Mouse (Mus musculus) intestine, embryonic 16.5 days (tissue): ENCODE measurements around the gene Ckm. TPM values are rescaled to one million over a fixed set of nuclear protein-coding genes. Genes with fewer than 3 reads are reported as not detected.

ENCODE experiments used
- ATAC-seq: fragments of 200-750 bp; cut with Nextera tagmentation; 2 replicates; pipeline ENCODE4 v1.8.0; 2017; ENCODE audit warnings: moderate TSS enrichment, moderate library complexity
- H3K27ac ChIP-seq: fragments of 300-500 bp; sonication (generic); 2 replicates; pipeline ENCODE4 v1.5.1; 2014; ENCODE audit warnings: mild to moderate bottlenecking, low read length
- H3K27me3 ChIP-seq: fragments of 300-500 bp; sonication (generic); replicated peaks from 2 replicates; pipeline ENCODE4 v1.6.1; 2014; ENCODE audit warnings: low read length, control low read depth, mixed read lengths; ENCODE audit not compliant: control insufficient read depth, insufficient read depth
- H3K36me3 ChIP-seq: fragments of 300-500 bp; sonication (generic); 2 replicates; pipeline ENCODE4 v1.6.1; 2014; ENCODE audit warnings: low read length, control low read depth; ENCODE audit not compliant: control insufficient read depth, insufficient read depth
- H3K4me1 ChIP-seq: fragments of 300-500 bp; sonication (generic); 2 replicates; pipeline ENCODE4 v1.6.1; 2014; ENCODE audit warnings: low read length, control low read depth, mixed read lengths; ENCODE audit not compliant: control insufficient read depth, insufficient read depth
- H3K4me2 ChIP-seq: fragments of 300-500 bp; sonication (generic); 2 replicates; pipeline ENCODE4 v1.6.1; 2014; ENCODE audit warnings: low read depth, low read length, control low read depth
- H3K4me3 ChIP-seq: fragments of 300-500 bp; sonication (generic); 2 replicates; pipeline ENCODE4 v1.5.1; 2014; ENCODE audit warnings: mild to moderate bottlenecking, low read length
- H3K9ac ChIP-seq: fragments of 300-500 bp; sonication (generic); 2 replicates; pipeline ENCODE4 v1.6.1; 2014; ENCODE audit warnings: low read depth, low read length
- H3K9me3 ChIP-seq: fragments of 300-500 bp; sonication (generic); 2 replicates; pipeline ENCODE4 v1.6.1; 2016; ENCODE audit warnings: low read length, control low read depth; ENCODE audit not compliant: control insufficient read depth
- WGBS: fragments of 180-500 bp; shearing (Covaris S2); extraction: QIAGEN DNeasy Blood & Tissue Kit; methylation state at CpG from one replicate; pipeline ENCODE4 v1.1.7; 2014; 5-methylcytosine and 5-hydroxymethylcytosine counted together
- polyA plus RNA-seq: library from polyadenylated mRNA; unstranded; fragments of >200 nt; fragmentation: Nextera tagmentation; extraction: Ambion mirVana; gene quantifications from 2 replicates; pipeline ENCODE4 v1.2.1, GENCODE M21; 2015

Ckm gene
- polyA plus RNA-seq, 1 experiment from 2014 or later: 15.3 TPM

DNA sequence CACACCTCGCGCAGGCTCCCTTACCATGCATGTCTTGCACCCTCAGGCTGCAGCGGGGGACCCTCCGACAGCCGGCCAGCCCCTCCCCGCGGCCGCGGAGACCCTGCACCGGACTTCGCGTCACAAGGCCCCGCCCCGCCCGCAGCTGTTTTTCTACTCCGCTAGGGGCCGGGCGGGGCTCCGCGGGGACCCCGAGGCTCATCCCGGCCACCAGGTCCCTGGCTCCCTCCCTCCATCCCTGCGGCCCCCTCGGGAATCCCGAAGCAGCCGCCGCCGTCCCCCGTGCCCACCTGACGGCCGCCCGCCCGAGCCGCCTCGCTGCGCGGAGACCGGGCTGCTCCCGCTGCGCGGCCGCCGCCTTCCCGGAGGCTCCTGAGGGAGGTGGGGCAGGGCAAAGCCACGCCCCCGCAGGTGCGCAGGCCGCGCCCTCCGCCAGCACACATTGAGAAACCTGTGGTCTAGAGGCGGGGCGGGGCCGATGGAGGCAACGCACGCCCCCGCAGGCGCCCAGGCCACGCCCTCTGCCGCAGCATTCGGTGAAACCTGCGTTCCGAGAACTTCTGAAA, 762 bp upstream of the Ckm start, which contains the start of gene Klc3:
TSS of gene Klc3 (minus strand) at position 374 of the 566 bp plus-strand sequence.
- Histone ChIP-seq H3K9me3 (0 out of 2 replicates have a peak, but pooled peaks cover 4% of the 10 kb centered on the region), H3K4me3 (peak within 1 kb of the TSS; percentile 70), H3K9ac (peak within 1 kb of the TSS; percentile 69), H3K27me3 (peaks cover 17% of the 10 kb centered on the region), H3K27ac (no peak within 1 kb of the TSS), H3K36me3 (no peaks in the 10 kb centered on the region), H3K4me2 (peak within 1 kb of the TSS; percentile 99), H3K4me1 (peaks cover 11% of the 10 kb centered on the region)
- peak; percentile 86 for ATAC-seq
- under 1% methylated on average over 62 of the region's 62 CpGs for WGBS

DNA sequence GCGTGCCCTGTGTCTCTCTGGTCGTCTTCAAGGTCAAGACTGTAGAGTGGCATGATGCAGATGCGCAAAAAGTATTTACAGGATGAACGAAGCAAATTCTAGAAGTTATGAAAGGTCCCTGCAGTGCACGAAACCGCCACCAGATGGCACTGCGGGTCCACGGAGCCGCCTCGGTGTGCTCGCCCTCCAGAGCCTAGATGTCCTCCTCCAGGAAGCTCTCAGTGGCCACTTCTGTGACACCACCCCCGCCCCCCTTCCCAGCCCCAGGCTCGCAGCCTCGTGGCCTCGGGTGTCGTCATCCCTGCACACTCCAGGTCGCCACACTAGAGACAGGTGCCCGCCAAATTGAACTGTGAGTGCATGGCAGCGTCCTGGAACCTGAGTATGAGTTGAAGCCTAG, 841 bp downstream of the Ckm start:
- 0 out of 2 replicates have a peak, but pooled peaks cover 3% of the 10 kb centered on the region for H3K4me1 ChIP-seq
- H3K27ac ChIP-seq: no peak overlapping the region
- peaks cover 17% of the 10 kb centered on the region for H3K27me3 ChIP-seq
- 2% methylated on average over 19 of the region's 19 CpGs for WGBS
- no peaks in the 10 kb centered on the region for H3K36me3 ChIP-seq
- peak overlapping the region; percentile 13; the same call in 1 of the 2 replicates for H3K4me2 ChIP-seq
- no peak overlapping the region for H3K4me3 ChIP-seq
- ATAC-seq: peak; percentile 54; the same call in 1 of the 2 replicates
- 0 out of 2 replicates have a peak, but pooled peaks cover 4% of the 10 kb centered on the region for H3K9me3 ChIP-seq
- no peak overlapping the region for H3K9ac ChIP-seq

- 40% methylated on average over 6 of the region's 6 CpGs for WGBS
These were observed 5.2 kb downstream of the Ckm start for GRCm38 (mm10) chr7:19409753-19410152.

GRCm38 (mm10) chr7:19410766-19411344, 6.3 kb downstream of the Ckm start:
- no peak overlapping the region for H3K4me3 ChIP-seq
- H3K9me3 ChIP-seq: no peaks in the 10 kb centered on the region
- H3K4me1 ChIP-seq: no peaks in the 10 kb centered on the region
- 0 out of 2 replicates have a peak, but pooled peaks have one; percentile 47 for ATAC-seq
- WGBS: 71% methylated on average over 11 of the region's 11 CpGs
- H3K9ac ChIP-seq: no peak overlapping the region
- H3K27me3 ChIP-seq: no peaks in the 10 kb centered on the region; the same call in 1 of the 2 replicates
- H3K4me2 ChIP-seq: no peak overlapping the region
- H3K27ac ChIP-seq: no peak overlapping the region
- no peaks in the 10 kb centered on the region for H3K36me3 ChIP-seq

More at GRCm38 (mm10) chr7:19409753-19410152, 5.2 kb downstream of the Ckm start:
- no peak for ATAC-seq
- no peak overlapping the region for H3K9ac ChIP-seq
- H3K4me1 ChIP-seq: no peaks in the 10 kb centered on the region
- H3K4me2 ChIP-seq: no peak overlapping the region
- H3K36me3 ChIP-seq: no peaks in the 10 kb centered on the region
- no peaks in the 10 kb centered on the region for H3K9me3 ChIP-seq
- H3K27me3 ChIP-seq: 0 out of 2 replicates have a peak, but pooled peaks cover 1% of the 10 kb centered on the region
- H3K4me3 ChIP-seq: no peak overlapping the region
- H3K27ac ChIP-seq: no peak overlapping the region

DNA sequence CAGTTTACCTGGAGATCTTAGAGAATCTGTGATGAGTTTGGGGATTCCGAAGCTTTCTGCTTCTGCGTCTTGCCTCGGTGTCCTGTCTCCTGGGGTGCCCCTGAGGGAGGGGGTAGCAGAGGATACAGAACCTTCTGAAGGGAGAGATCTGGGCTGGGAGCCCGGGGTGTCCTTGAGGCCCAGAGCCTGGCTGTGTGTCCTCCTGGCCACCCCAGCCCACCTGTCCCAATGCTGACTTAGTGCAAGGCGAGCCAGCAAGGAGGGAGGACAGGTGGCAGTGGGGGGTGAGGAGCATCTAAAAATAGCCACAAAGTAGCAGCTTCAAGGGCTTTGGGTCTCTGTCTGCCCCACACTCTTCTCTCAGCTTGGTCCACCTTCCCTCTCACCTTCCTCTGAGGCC, 7.2 kb downstream of the Ckm start:
- Histone ChIP-seq H3K9ac (no peak overlapping the region), H3K9me3 (no peaks in the 10 kb centered on the region), H3K4me2 (no peak overlapping the region), H3K27ac (no peak overlapping the region), H3K36me3 (no peaks in the 10 kb centered on the region), H3K27me3 (no peaks in the 10 kb centered on the region; the same call in 1 of the 2 replicates), H3K4me1 (no peaks in the 10 kb centered on the region), H3K4me3 (no peak overlapping the region)
- no peak for ATAC-seq
- 69% methylated on average over 5 of the region's 5 CpGs for WGBS

DNA sequence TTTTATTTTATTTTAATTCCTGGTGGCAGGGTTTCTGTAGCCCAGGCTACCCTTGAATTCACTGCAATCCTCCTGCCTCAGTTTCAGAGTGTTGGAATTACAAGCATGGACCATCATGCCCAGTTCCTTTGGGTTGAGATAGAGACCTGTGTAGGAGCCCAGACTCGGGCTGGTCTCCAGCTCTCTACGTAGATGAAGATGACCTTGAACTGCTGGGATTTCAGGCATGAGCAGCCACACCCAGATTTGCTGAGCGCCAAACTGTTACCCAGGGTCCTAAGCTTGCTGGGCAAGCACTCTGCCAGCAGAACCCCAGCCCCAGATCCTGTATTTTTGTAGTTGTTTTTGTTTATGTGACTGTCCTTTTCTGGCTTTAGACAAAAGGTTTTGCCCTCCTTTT, 8.9 kb downstream of the Ckm start:
- Histone ChIP-seq H3K36me3 (no peaks in the 10 kb centered on the region), H3K4me1 (no peaks in the 10 kb centered on the region), H3K4me3 (no peak overlapping the region), H3K27ac (no peak overlapping the region), H3K9me3 (no peaks in the 10 kb centered on the region), H3K27me3 (peaks cover 4% of the 10 kb centered on the region; the same call in 1 of the 2 replicates), H3K4me2 (no peak overlapping the region), H3K9ac (no peak overlapping the region)
- ATAC-seq: no peak
- WGBS: 73% methylated on average over 3 of the region's 3 CpGs

DNA sequence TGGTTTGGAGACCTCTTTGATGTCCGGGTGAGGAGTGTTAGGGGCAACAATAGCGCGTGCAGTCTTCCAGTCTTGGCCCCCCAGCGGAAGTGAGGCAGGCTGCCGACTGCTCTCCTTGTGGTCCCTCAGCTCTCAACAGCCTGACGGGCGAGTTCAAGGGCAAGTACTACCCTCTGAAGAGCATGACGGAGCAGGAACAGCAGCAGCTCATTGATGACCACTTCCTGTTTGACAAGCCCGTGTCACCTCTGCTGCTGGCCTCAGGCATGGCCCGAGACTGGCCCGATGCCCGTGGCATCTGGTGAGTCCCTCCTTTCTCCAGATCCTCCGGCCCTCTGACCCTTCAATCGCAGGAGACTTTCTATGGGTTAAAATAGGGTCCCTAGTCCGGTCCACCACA, 12.0 kb downstream of the Ckm start:
- Histone ChIP-seq H3K36me3 (no peaks in the 10 kb centered on the region), H3K4me3 (no peak overlapping the region), H3K4me1 (peaks cover 8% of the 10 kb centered on the region; the same call in 1 of the 2 replicates), H3K4me2 (no peak overlapping the region), H3K9me3 (no peaks in the 10 kb centered on the region), H3K9ac (no peak overlapping the region), H3K27me3 (peaks cover 23% of the 10 kb centered on the region), H3K27ac (no peak overlapping the region)
- no peak for ATAC-seq
- WGBS: 70% methylated on average over 15 of the region's 15 CpGs

DNA sequence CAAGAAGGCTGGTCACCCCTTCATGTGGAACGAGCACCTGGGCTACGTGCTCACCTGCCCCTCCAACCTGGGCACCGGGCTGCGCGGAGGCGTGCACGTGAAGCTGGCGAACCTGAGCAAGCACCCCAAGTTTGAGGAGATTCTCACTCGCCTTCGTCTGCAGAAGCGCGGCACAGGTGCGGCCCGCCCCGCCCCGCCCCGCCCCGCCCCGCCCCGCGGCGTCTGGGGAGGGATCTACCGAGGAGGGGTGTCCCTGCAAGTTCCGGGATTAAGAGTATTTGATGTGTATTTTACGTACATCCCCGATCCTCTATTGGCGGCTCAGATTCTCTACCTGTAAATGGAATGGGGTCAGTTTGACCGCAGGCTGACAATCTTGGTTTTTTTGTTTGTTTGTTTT, 15.5 kb downstream of the Ckm start:
- H3K27ac ChIP-seq: no peak overlapping the region
- WGBS: 5% methylated on average over 28 of the region's 28 CpGs
- H3K9me3 ChIP-seq: no peaks in the 10 kb centered on the region
- no peaks in the 10 kb centered on the region for H3K36me3 ChIP-seq
- peaks cover 8% of the 10 kb centered on the region; the same call in 1 of the 2 replicates for H3K4me1 ChIP-seq
- H3K27me3 ChIP-seq: peaks cover 23% of the 10 kb centered on the region
- no peak overlapping the region for H3K9ac ChIP-seq
- ATAC-seq: no peak; the same call in 1 of the 2 replicates
- peak overlapping the region; percentile 34 for H3K4me2 ChIP-seq
- H3K4me3 ChIP-seq: peak overlapping the region; percentile 11; the same call in 1 of the 2 replicates

DNA sequence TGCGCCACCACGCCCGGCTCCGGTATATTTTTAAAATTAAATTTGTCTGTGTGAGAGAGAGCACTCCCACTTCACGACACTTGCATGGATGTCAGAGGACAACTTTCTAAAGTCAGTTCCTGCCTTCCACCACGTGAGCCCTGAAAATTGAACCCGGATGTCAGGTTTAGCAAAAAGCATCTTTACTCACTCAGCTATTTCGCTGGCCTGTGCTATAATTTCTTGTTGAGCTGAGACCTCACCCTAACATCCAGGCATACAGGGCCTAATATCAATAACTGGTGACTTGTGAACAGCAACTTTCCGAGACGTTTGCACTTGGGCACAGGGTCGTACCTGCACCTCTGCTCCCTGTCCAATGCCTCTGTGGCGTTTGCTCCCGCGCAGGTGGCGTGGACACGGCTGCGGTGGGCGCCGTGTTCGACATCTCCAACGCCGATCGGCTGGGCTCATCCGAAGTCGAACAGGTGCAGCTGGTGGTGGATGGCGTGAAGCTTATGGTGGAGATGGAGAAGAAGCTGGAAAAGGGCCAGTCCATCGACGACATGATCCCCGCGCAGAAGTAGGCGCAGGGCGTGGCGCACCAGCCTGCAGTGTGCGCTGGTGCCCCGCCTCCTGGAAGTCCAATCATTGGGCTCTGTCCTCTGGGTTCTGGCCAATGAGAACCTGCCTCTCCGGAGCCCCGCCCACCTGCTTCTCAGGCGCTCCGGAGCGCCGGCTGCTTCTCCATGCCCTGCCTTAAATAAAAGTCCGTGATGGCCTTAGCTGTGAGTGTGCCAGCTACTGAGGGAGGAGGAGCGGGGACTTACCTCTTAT, 16.5 kb downstream of the Ckm start:
- peak; percentile 97 for ATAC-seq
- peaks cover 8% of the 10 kb centered on the region; the same call in 1 of the 2 replicates for H3K4me1 ChIP-seq
- peak overlapping the region; percentile 45 for H3K4me3 ChIP-seq
- H3K4me2 ChIP-seq: peak overlapping the region; percentile 81
- peaks cover 9% of the 10 kb centered on the region for H3K36me3 ChIP-seq
- H3K27me3 ChIP-seq: peaks cover 23% of the 10 kb centered on the region
- WGBS: 9% methylated on average over 43 of the region's 43 CpGs
- peak overlapping the region; percentile 37; the same call in 1 of the 2 replicates for H3K9ac ChIP-seq
- no peak overlapping the region for H3K27ac ChIP-seq
- H3K9me3 ChIP-seq: no peaks in the 10 kb centered on the region
